Mouse (Mus musculus) MEL (cell line): ENCODE measurements around the gene Flnc.
"Not testable (repeated sequence)": the region's sequence is repeated elsewhere in the genome, so short reads cannot be mapped to it uniquely, and the experiment has no call there.

Experiments used
- BHLHE40 ChIP-seq: IDR thresholded peaks from 2 replicates; pipeline ENCODE4 v1.6.1; 2012; ENCODE audit warnings: low read depth, mild to moderate bottlenecking, inconsistent platforms, low read length, improper control_type of control experiment, borderline replicate concordance
- CTCF ChIP-seq, 3 experiments: IDR thresholded peaks in 2 of 3; conservative IDR thresholded peaks in 1 of 3; 2 replicates each; pipeline ENCODE4 v1.5.1; 2011 to 2012; ENCODE audit warnings: low read length in 3 of 3, low read depth in 2 of 3, mild to moderate bottlenecking in 2 of 3, improper control_type of control experiment in 1 of 3, inconsistent platforms in 1 of 3, mixed read lengths in 1 of 3, moderate library complexity in 1 of 3; ENCODE audit not compliant: control insufficient read depth in 1 of 3, insufficient read depth in 1 of 3, poor library complexity in 1 of 3, severe bottlenecking in 1 of 3
- KAT2A ChIP-seq: conservative IDR thresholded peaks from 2 replicates; pipeline ENCODE4 v1.6.1; 2012; ENCODE audit warnings: low read depth, low read length, improper control_type of control experiment, inconsistent platforms
- POLR2A ChIP-seq, 2 experiments: IDR thresholded peaks; 2 replicates each; pipeline ENCODE4 v1.6.1; 2011 to 2012; ENCODE audit warnings: low read length in 2 of 2, mild to moderate bottlenecking in 2 of 2, control low read depth in 1 of 2, improper control_type of control experiment in 1 of 2, low read depth in 1 of 2, moderate library complexity in 1 of 2; ENCODE audit not compliant: control insufficient read depth in 1 of 2, insufficient read depth in 1 of 2, poor library complexity in 1 of 2
- POLR2AphosphoS5 ChIP-seq: IDR thresholded peaks from 2 replicates; pipeline ENCODE4 v1.6.1; 2012; ENCODE audit warnings: low read depth, borderline replicate concordance, mild to moderate bottlenecking, inconsistent platforms, low read length, moderate library complexity, mixed read lengths
- TAL1 ChIP-seq: IDR thresholded peaks from 2 replicates; pipeline ENCODE4 v1.6.1; 2012; ENCODE audit warnings: mild to moderate bottlenecking, inconsistent platforms, low read length, moderate library complexity, mixed read lengths

- not testable (repeated sequence) for TF ChIP-seq POLR2A (IDR thresholded peaks at IDR 0.05; ENCODE audit: control insufficient read depth in 1 of 2, insufficient read depth in 1 of 2, low read depth in 1 of 2, low read length in 2 of 2, poor library complexity in 1 of 2); POLR2AphosphoS5; KAT2A; CTCF (IDR thresholded peaks at IDR 0.05 in 2 of 3, conservative IDR thresholded peaks at IDR 0.05 in 1 of 3; ENCODE audit: control insufficient read depth in 1 of 3, insufficient read depth in 1 of 3, low read depth in 2 of 3, low read length in 3 of 3, poor library complexity in 1 of 3, severe bottlenecking in 1 of 3); TAL1; BHLHE40
These were observed 42.6 kb upstream of the Flnc start for GRCm38 (mm10) chr6:29390500-29390899.
